Mouse (Mus musculus): ENCODE measurements at regions not wholly inside any gene's neighbourhood (a gene's known extent, or its start where the extent isn't known, plus 50 kb on each side); places are given as distances from the start of the nearest gene placed in this dataset.
"Not testable (repeated sequence)": the region's sequence is repeated elsewhere in the genome, so short reads cannot be mapped to it uniquely, and the experiment has no call there.

GRCm38 (mm10) chr3:133664914-133665313 is 120.0 kb upstream of the Tet2 start:
- DNase-seq (ENCODE audit: low spot score), result no peak

DNA sequence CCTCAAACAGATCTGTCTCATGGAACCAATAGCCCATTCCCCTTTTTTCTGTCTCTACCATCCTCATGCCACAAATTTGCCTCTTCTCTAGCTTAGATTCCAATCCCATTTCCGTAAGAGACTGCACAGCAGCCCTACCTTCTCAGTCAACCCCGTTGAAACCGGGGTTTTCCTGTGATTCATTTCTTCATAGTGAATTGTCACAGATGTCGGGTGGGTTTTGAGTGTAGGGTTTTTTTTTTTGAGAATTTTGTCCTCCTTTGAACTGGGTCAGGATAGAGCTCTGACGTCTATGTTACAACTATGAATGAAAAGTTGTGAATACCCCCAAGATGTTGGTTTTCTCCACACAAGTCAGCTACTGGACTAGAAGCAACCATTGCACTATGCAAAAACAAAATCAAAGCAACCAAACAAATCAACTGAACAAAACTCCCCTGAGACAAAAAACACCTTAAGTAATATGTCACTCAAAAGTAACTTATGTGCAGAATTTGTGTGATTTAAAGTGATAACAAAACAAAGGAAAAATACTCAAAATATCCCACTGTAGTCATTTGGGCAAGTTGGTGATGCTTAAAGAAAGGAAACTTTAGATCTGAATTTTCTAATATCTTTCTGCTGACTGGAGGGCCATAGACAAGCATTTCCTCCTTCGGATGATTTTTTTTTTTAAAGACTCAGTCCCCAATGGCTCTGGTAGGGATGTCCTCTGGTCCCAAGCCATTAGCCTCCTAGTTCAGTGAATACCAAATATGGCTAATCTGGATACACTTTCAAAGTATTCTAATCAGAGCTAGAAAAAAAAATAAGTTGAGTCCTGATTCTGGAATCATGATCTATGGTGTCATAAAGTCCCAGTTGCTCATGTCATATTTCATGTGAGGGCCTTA is 120.7 kb upstream of the Tet2 start:
- DNase-seq (ENCODE audit: low spot score), result no peak

DNA sequence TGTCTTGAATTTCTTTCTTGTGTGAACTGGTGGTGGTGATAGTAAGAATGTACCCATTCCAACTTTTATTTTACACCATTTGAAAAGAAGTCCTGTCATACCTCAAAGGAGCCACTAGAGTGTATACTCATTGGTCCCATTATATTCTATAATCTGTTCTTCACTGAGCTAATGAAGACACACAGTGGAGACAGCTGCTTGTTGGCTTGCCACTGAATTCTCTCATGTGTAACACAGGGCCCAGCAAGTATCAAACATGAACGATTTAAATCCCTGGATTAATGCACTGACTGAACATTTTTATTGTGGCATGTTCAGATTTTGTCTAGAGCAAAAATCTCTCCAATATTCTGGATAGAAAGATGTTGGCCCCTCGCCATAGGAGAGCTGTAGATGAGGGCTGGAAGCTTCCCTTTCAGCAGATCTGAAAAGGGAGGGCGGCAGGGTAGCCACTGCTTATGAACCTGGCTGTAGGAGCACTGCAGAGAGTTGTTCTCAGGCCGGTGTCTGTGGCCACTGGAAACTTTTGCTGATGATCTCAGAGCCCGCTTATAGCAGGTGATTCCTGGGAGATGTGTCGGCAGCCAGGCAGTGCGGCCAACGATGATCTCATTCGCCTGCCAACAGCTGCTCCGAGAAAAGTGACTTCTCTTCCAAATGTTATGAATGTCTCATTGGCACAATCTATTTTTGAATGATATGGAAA is 128.0 kb upstream of the Tet2 start:
- peak; percentile 48 for DNase-seq (ENCODE audit: low spot score)

DNA sequence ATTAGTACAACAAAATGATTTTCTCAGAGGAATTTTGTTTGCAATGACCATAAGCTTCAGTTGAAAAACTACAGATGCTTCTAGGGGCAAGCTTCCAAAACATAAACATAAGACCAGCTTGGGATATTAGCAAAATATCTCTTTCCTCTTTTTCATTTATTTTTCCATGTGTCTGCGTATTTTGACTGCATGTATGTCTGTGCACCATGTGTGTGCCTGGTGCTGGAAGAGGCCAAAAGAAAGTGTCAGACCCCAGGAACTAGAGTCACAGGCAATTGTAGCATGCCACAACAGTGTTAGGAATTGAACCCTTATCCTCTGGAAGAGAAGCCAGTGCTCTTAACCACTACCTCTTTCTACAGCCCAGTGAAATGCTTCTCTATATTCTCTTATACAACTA is 133.0 kb upstream of the Tet2 start:
- no peak for DNase-seq (ENCODE audit: low spot score)

DNA sequence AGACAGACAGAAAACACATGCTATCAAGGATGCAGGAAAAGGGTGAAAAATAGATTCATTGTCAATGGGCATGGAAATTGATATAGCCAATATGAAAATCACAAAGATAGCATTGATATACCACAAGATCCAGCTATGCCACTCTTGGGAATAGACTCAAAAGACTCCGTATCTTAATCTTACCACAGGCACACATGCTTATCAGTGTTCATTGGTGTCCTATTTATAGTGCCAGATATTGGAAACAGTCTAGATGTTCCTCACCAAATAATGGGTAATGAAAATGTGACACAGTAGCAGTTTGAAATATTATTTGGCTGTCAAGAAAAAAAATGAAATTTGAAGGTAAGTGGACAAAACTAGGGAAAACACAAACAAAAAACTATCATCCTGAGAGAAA is 135.0 kb upstream of the Tet2 start:
- DNase-seq (ENCODE audit: low spot score), result no peak

GRCm38 (mm10) chr3:133680343-133680742 is 135.4 kb upstream of the Tet2 start:
- DNase-seq (ENCODE audit: low spot score), result no peak

DNA sequence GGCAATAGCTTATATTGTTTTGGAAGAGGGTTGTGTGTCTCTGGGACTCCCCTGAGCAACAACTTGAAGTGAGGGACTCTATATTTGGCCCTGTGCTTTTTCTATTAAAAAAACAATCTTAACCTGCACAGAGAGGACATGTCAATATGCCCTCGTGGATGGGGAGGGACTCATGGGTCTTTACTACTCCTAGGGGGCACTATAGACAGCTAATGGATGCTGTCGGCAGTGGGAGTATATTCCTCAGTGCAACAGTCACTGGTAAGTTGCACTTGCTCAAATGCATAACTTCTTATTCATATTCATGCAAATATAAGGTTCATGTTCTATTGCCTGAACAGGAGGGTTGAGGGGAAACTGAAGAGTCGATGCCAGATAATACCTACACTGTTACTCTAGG is 135.9 kb upstream of the Tet2 start:
- DNase-seq (ENCODE audit: low spot score), result no peak

GRCm38 (mm10) chr3:133684196-133684743 is 139.3 kb upstream of the Tet2 start:
- no peak for DNase-seq (ENCODE audit: low spot score)

DNA sequence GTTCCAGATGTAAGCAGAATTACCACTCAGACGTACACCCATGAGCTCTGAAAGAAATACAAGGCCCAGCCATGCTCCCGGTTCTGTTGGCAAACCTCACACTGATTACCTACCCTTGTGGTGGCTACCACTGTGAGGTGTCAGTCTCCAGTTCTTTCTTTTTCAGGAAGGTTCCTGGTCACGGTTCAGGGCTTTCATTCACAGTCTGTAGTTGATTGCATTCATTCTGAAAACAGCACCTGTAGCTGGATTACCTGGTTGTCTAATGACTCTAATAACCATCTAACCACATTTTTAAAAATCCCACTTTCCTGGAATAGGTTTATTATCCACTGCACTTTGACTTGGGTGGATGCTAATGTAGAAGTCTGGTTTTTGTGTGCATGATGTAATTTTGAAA is 139.8 kb upstream of the Tet2 start:
- DNase-seq (ENCODE audit: low spot score), result no peak

- DNase-seq (ENCODE audit: low spot score), result no peak
Observed at GRCm38 (mm10) chr3:133685393-133685792, 140.5 kb upstream of the Tet2 start.

- DNase-seq (ENCODE audit: low spot score), result no peak
Observed at GRCm38 (mm10) chr3:133694057-133694456, 149.1 kb upstream of the Tet2 start.

- DNase-seq (ENCODE audit: low spot score), result no peak
Observed at GRCm38 (mm10) chr3:133696122-133696521, 151.2 kb upstream of the Tet2 start.

DNA sequence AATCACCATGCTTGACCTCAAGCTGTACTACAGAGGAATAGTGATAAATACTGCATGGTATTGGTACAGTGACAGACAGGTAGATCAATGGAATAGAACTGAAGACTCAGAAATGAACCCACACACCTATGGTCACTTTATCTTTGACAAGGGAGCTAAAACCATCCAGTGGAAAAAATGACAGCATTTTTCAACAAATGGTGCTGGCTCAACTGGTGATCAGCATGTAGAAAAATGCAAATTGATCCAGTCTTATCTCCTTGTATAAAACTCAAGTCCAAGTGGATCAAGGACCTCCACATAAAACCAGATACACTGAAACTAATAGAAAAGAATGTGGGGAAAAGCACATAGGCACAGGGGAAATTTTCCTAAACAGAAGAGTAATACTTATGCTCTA is 159.9 kb upstream of the Tet2 start:
- DNase-seq (ENCODE audit: low spot score), result not testable (repeated sequence)

DNA sequence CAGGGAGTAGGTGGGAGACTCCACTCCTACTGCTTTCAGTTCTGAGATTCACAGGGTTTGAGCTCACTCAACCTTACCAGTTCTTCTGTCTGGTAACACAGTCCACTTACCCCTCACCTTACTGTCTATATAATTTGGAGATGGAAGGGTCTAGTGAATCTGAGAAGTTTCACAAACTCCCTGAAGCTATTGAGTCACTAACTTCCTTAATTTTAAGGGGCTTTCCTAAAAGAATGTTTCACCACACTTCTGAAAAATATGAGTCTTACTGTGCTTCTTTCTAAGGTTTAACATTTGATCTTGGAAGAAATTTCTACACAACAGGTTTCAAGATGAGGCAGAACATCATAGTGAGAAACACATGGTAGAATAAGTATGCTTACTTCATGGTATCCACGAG is 166.6 kb upstream of the Tet2 start:
- DNase-seq (ENCODE audit: low spot score), result no peak

- DNase-seq (ENCODE audit: low spot score), result no peak
Observed at GRCm38 (mm10) chr3:133722550-133723290, 177.8 kb upstream of the Tet2 start.

GRCm38 (mm10) chr3:133726831-133727230 is 181.9 kb upstream of the Tet2 start:
- no peak for DNase-seq (ENCODE audit: low spot score)

GRCm38 (mm10) chr3:133735603-133736002 is 190.7 kb upstream of the Tet2 start:
- DNase-seq (ENCODE audit: low spot score), result no peak

DNA sequence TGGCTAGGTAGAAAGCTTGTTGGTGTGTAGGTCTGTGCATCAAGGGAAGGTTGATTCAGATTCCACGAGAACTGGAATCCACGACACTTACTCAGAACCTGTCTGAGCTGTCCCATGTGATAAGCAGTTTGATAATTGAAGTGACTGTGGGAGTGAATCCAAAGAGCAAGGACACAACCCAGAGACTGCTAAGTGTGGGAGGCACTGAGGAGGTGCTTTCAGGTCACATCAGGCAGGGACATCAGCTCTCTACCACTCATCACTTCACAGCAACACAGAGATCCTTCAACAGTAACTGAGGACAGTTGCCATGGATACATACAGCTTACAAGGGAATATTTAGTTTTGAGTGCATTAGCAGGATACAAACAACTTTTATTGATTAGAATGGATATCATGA is 194.0 kb upstream of the Tet2 start:
- peak; percentile 48 for DNase-seq (ENCODE audit: low spot score)

GRCm38 (mm10) chr3:133744552-133745118 is 199.7 kb upstream of the Tet2 start:
- DNase-seq (ENCODE audit: low spot score), result no peak

- no peak for DNase-seq (ENCODE audit: low spot score)
Observed at GRCm38 (mm10) chr3:133748756-133749737, 204.1 kb upstream of the Tet2 start.

GRCm38 (mm10) chr3:133750061-133750460 is 205.1 kb upstream of the Tet2 start:
- DNase-seq (ENCODE audit: low spot score), result no peak

All from heart, adult 8-10 months (tissue).